Mouse (Mus musculus) spleen, postnatal 4 days (tissue): ENCODE measurements around the gene Spa17.

Experiments used
- DNase-seq, 2 experiments: peaks; one replicate each; pipeline ENCODE4 v3.0.0; 2022; ENCODE audit warnings: low spot score in 2 of 2

The Spa17 gene

GRCm38 (mm10) chr9:37616770-37617169 is 3.2 kb upstream of the Spa17 start:
- DNase-seq, result no peak

GRCm38 (mm10) chr9:37615220-37615619 is 1.7 kb upstream of the Spa17 start:
- DNase-seq, result no peak

- no peak for DNase-seq
Measured at GRCm38 (mm10) chr9:37614316-37614715, 794 bp upstream of the Spa17 start.

- no peak for DNase-seq
Measured at GRCm38 (mm10) chr9:37613911-37614280, 374 bp upstream of the Spa17 start.

GRCm38 (mm10) chr9:37609558-37609957 is 4.0 kb downstream of the Spa17 start:
- no peak for DNase-seq

GRCm38 (mm10) chr9:37605089-37605488 is 8.4 kb downstream of the Spa17 start:
- no peak for DNase-seq

- no peak for DNase-seq
Measured at GRCm38 (mm10) chr9:37600538-37601205, 12.8 kb downstream of the Spa17 start.

- DNase-seq, result no peak
Measured at GRCm38 (mm10) chr9:37598637-37599036, 14.9 kb downstream of the Spa17 start.

- no peak for DNase-seq
Measured at GRCm38 (mm10) chr9:37595570-37595969, 18.0 kb downstream of the Spa17 start.

GRCm38 (mm10) chr9:37593690-37594089 is 19.8 kb downstream of the Spa17 start:
- no peak for DNase-seq

GRCm38 (mm10) chr9:37592633-37593032 is 20.9 kb downstream of the Spa17 start:
- DNase-seq, result no peak

GRCm38 (mm10) chr9:37592025-37592424 is 21.5 kb downstream of the Spa17 start:
- DNase-seq, result no peak

- DNase-seq, result no peak
Measured at GRCm38 (mm10) chr9:37590381-37590780, 23.1 kb downstream of the Spa17 start.

GRCm38 (mm10) chr9:37586718-37587117 is 26.8 kb downstream of the Spa17 start:
- no peak for DNase-seq

GRCm38 (mm10) chr9:37583594-37583993 is 29.9 kb downstream of the Spa17 start:
- no peak for DNase-seq

GRCm38 (mm10) chr9:37576436-37576930 is 37.0 kb downstream of the Spa17 start:
- peak; percentile 35 to 68 for DNase-seq

- DNase-seq, result no peak
Measured at GRCm38 (mm10) chr9:37572204-37572876, 41.2 kb downstream of the Spa17 start.

- DNase-seq, result no peak
Measured at GRCm38 (mm10) chr9:37569231-37569835, 44.2 kb downstream of the Spa17 start.

GRCm38 (mm10) chr9:37568605-37569214 is 44.8 kb downstream of the Spa17 start:
- DNase-seq, result no peak

- no peak for DNase-seq
Measured at GRCm38 (mm10) chr9:37567892-37568604, 45.5 kb downstream of the Spa17 start.

- no peak for DNase-seq
Measured at GRCm38 (mm10) chr9:37567454-37567853, 46.1 kb downstream of the Spa17 start.

- DNase-seq, result no peak
Measured at GRCm38 (mm10) chr9:37567019-37567418, 46.5 kb downstream of the Spa17 start.
